Mouse (Mus musculus) CH12.LX (cell line): ENCODE measurements at regions not wholly inside any gene's neighbourhood (a gene's known extent, or its start where the extent isn't known, plus 50 kb on each side); places are given as distances from the start of the nearest gene placed in this dataset.

Source experiments
- CTCF ChIP-seq, 2 experiments: IDR thresholded peaks in 1 of 2; conservative IDR thresholded peaks in 1 of 2; 2 replicates each; pipeline ENCODE4 v1.5.1; 2011 to 2012; ENCODE audit warnings: low read depth in 2 of 2, low read length in 2 of 2, improper control_type of control experiment in 1 of 2, inconsistent platforms in 1 of 2, mild to moderate bottlenecking in 1 of 2, moderate library complexity in 1 of 2
- EP300 ChIP-seq: IDR thresholded peaks from 2 replicates; pipeline ENCODE4 v1.6.1; 2011; ENCODE audit warnings: low read length, improper control_type of control experiment
- IRF4 ChIP-seq: IDR thresholded peaks from 2 replicates; pipeline ENCODE4 v1.6.1; 2014; ENCODE audit warnings: low read depth, mild to moderate bottlenecking, inconsistent platforms, low read length, improper control_type of control experiment
- MEF2A ChIP-seq: IDR thresholded peaks from 2 replicates; pipeline ENCODE4 v1.6.1; 2014; ENCODE audit warnings: low read depth, mild to moderate bottlenecking, inconsistent platforms, low read length, improper control_type of control experiment, borderline replicate concordance
- POLR2A ChIP-seq: IDR thresholded peaks from 2 replicates; pipeline ENCODE4 v1.6.1; 2011; ENCODE audit warnings: low read depth, mild to moderate bottlenecking, improper control_type of control experiment, low read length
- ZKSCAN1 ChIP-seq: IDR thresholded peaks from 2 replicates; pipeline ENCODE4 v1.6.1; 2012; ENCODE audit warnings: low read depth, inconsistent platforms, low read length, improper control_type of control experiment, borderline replicate concordance
- ZNF384 ChIP-seq: IDR thresholded peaks from 2 replicates; pipeline ENCODE4 v1.6.1; 2012; ENCODE audit warnings: low read depth, low read length, improper control_type of control experiment, inconsistent platforms

DNA sequence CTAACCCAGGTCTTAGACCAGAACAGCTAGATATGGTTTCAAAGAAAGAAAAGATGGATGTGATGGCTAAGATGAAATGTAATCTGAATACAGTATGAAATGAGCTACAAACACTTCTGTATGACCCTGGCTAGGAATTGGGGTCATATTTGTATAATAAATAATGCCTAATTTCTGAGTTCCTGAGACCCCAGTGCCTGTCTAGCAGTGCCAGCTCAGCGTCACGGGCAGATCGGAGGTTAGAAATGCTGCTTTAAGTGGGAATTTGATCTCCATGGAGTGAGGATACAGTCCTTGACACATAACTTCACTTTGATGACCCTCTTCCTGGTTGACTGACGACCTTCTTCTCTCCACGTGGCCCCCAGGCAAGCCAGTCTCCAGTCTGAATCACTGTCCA lies 105.7 kb upstream of the Daam1 start:
- TF ChIP-seq CTCF (conservative IDR thresholded peaks at IDR 0.05 in 1 of 2, IDR thresholded peaks at IDR 0.05 in 1 of 2; ENCODE audit: low read depth in 2 of 2, low read length in 2 of 2) (no peak), ZKSCAN1 (no peak), ZNF384 (no peak), MEF2A (no peak), EP300 (no peak), POLR2A (no peak), IRF4 (no peak)
